Mouse (Mus musculus) C2C12 (cell line): ENCODE measurements around the gene Rnf146.

Source experiments
- CEBPB ChIP-seq: IDR thresholded peaks from one replicate; pipeline ENCODE4 v1.6.1; 2011; ENCODE audit warnings: low read depth, mild to moderate bottlenecking, control low read depth, moderate library complexity
- CTCF ChIP-seq: IDR thresholded peaks from one replicate; pipeline ENCODE4 v1.5.1; 2011; ENCODE audit not compliant: control insufficient read depth, insufficient read depth, insufficient read length
- MAX ChIP-seq: IDR thresholded peaks from one replicate; pipeline ENCODE4 v1.6.1; 2011; ENCODE audit warnings: mild to moderate bottlenecking, control low read depth
- MYOD1 ChIP-seq: IDR thresholded peaks from one replicate; pipeline ENCODE4 v1.6.1; 2011; ENCODE audit warnings: low read depth; ENCODE audit not compliant: control insufficient read depth, insufficient read length
- MYOG ChIP-seq: IDR thresholded peaks from one replicate; pipeline ENCODE4 v1.6.1; 2011; ENCODE audit not compliant: control insufficient read depth, insufficient read length; ENCODE audit errors: extremely low read depth
- USF1 ChIP-seq: IDR thresholded peaks from one replicate; pipeline ENCODE4 v1.6.1; 2011; ENCODE audit warnings: low read depth, mild to moderate bottlenecking, control low read depth, moderate library complexity

GRCm38 (mm10) chr10:29344232-29344631 is 18.0 kb downstream of the Rnf146 start:
- TF ChIP-seq MAX (no peak), CTCF (no peak), MYOG (no peak), USF1 (no peak), MYOD1 (no peak), CEBPB (no peak)
